Mouse (Mus musculus) heart, postnatal 10 days (tissue): ENCODE results near the gene Farp1. TPM values are rescaled to one million over a fixed set of nuclear protein-coding genes. Genes with fewer than 3 reads are reported as not detected.

ENCODE experiments used
- DNase-seq, 2 experiments: peaks; one replicate each; pipeline ENCODE4 v3.0.0; 2021
- intact Hi-C: fragments of 180-260 bp; cut with DNase I; formaldehyde crosslinking; loops from one replicate; pipeline ENCODE4 v1.15.1; 2025
- total RNA-seq, 2 experiments: library from RNA; stranded (reverse); gene quantifications; 2 replicates each; pipeline ENCODE4 v1.2.3; 2021

Gene Farp1
- total RNA-seq, 2 experiments from 2014 or later, result 31.1 to 32.8 TPM

DNA sequence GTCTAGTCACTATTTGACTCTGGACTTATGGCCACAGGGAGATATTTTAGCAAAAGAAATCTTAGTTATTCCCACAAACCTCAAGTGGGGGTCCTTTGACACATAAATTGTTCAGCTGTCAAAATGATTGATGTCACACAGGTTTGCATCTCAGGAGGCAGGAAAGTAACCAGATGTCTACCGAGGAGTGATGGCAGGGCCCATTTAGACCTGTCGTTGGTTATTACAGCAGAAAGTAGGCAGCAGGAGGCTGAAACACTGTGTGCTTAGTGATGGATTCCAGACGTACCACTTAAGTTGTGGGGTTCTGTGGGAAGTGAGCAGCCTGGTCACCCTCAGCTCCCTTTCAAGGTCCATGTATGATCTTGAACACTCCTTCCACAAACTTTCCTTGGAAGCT lies 99.4 kb downstream of the Farp1 start:
- DNase-seq, result no peak
- intact Hi-C loops, result no loop called here

DNA sequence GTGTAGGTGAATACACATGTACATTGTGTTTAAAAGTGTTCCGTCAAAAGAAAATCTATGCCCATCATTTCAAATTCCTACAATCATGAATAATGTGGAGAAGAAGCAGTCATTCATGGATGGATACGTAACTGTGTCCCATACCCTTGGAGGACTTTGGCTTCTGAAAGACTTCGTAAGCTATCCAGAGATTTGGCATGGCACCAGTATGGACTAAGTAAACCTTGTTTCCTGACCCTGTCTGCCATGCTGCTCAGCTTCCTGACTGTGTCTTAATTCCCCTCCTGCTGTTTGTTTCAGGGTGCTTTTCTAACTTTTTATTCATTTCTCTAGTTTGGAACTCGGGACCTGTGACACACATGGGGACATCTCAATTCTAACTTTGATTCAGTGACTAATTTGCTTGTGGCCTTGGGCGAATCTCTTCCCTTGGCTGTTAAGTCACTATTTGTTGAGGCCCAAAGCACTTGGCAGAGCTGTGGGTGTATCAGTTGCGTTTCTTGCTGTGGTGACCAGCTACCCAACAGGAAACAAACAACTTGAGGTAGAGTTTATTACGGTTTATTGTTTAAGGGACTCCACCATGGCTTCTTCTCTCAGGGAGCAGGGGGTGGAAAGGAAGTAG lies 108.9 kb downstream of the Farp1 start:
- intact Hi-C loops, result no loop called here
- DNase-seq, result no peak

DNA sequence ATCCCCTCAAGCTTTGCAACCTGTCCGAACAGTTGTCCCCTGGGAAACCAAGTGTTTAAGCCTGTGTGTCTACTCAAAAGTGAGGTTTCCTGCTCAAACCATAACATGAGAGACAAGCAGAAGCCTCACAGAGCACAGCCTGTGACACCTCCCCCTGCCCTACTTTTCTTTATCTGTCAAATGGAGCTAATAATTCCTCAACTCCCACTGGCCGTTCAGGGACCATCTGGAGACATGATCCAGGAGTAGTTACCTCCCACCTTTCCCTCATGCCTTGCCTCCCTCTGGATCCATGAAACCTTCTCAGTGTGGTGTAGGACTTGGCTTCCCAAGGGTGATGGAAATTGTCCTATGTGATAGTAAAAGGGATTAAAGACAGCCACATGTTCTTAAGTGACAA lies 109.5 kb downstream of the Farp1 start:
- intact Hi-C loops, result no loop called here
- DNase-seq, result no peak

DNA sequence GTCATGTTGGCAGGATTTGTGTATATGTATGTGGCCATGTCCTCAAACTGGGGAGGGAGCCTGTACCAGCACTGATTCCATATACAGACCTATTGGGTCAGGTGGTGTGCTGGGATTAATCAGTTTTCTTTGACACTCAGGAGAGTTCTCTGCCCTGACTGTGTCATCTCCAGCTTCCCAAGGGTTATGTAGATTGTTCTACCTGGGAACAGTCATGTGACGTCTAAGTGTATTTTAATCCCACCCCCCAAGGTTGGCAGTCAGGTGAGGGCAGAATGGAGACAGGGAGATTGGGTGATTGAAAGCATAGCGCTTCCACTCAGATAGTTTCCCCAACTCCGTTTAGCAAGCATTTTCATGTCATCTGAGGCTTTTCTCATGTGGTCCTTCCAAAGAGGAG lies 110.3 kb downstream of the Farp1 start:
- DNase-seq, result no peak
- intact Hi-C loops, result no loop called here

DNA sequence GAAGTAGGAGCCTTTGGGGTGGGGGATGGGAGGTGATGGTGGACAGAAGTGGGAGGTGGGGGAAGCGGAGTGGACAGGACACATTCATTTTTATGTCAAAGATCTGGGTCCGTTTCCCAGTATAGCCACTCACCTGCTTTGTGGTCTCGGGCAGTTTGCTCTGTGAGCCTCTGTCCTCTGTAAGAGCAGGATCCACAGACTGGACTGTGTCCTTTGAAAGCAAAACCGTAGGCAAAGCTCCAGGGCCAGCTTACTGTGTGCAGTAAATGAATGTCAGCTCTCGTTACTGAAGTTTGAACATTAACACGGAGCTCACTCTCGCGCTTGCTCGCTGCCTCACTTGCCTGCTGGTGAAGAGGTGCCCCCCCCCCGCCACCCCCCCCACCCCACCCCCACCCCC lies 110.7 kb downstream of the Farp1 start:
- DNase-seq, result peak in 1 of 2 experiments; percentile 40
- intact Hi-C loops, result no loop called here

DNA sequence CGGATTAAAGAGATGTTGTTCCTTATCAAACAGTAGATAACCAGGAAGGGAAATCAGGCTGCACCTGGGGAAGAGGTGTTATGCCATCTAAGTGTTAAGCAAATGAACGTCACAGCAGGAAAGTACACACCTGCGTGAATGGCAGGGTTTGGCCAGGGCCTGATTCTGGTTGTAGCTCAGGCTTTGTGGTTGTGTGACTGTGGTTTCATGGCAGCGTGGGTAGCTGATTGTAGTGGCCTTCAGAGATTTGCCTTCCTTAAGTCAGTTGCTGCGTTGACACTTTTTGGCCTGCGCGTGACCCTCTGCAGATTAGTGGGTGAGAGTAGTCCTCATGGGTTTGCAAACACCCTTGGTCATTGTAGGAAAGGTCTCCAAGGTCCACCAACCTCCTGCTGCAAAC lies 111.2 kb downstream of the Farp1 start:
- DNase-seq, result no peak
- intact Hi-C loops, result no loop called here

DNA sequence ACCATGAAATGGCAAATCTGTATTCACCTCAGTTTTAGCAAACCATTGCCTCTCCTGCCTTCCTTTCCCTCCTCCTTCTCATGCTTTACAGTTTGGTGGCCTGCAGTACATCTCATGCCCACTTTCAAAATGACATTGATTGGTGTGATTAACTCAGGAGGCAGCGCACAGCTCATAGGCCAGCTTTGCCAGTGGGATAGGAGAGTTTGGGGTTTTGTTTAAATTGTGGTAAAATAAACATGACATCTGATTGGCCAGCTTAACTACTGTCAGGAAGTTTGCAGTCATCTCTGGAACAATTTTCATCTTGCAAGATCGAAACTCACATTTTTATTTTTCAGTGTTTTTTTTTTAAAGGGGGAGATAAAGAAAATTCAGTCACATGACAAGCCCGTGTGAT lies 112.0 kb downstream of the Farp1 start:
- intact Hi-C loops, result no loop called here
- DNase-seq, result no peak

DNA sequence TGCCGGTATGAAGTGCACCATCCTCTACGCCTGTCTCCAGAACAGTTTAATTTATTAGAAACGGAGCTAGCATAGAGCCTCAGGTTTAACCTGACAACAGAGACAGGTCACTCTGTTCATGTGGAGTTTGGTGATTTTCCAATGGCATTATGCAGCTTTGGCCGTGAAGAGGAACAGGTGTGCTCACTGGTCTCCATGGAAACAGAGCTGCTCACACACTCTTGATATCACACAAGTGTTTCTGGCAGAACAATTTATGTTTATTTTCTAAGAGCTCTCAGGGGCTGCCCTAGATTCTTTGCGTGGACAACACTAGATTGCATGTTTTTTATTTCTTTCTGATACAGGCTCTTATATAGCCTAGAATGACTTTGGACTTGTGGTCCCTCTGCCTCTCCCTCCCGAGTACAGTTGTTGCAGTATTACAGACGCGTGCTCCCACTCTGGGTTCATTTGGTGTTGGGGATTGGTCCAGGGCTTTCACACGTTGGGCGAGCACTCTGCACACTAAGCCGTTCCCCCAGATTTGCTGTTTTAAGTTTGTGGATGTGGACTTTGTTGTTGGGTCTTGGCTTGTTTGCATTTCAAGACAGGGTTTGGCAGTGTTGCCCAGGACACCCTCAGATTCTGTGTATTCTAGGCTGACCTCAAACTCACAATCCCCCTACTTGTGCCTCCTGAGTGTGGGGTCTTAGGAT lies 113.2 kb downstream of the Farp1 start:
- intact Hi-C loops, result no loop called here
- no peak for DNase-seq

DNA sequence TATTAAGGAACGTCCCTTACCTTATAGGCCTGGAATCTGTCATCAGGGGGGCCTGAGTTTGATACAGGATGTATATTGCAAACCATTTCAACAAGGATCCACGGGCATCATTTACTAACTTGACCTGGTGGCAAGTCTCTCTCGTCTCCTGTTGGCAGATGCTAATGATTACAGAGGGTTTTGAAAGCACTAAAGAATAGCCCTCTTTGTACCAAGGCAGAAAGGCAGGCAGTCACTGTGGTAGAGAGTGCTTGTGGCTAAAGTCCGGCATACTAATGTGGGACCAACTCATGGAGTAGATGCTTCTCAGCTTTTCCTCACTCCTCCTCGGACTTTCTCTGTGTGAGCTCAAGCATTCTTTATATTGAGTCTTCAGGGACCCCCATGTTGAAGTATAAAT lies 115.0 kb downstream of the Farp1 start:
- no peak for DNase-seq
- intact Hi-C loops, result no loop called here

DNA sequence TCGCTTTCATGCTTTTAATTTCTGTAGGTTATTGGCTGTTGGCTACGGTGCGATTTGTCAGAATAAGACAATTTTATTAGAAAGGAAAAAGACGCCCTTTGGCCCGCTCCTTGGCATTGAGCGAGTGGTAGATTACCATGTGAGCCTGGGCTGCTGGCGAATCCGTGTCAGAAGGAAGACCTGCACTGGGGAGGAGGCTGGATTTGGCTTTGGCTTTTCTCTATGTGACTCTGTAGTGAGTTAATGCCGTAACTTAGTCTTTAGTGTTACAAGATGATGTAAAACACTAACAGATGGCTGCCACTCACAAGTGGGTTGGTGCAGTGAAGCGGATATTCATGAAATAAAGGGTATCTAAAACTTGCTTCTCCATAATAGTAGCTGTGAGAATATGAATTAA lies 116.8 kb downstream of the Farp1 start:
- intact Hi-C loops, result no loop called here
- no peak for DNase-seq

DNA sequence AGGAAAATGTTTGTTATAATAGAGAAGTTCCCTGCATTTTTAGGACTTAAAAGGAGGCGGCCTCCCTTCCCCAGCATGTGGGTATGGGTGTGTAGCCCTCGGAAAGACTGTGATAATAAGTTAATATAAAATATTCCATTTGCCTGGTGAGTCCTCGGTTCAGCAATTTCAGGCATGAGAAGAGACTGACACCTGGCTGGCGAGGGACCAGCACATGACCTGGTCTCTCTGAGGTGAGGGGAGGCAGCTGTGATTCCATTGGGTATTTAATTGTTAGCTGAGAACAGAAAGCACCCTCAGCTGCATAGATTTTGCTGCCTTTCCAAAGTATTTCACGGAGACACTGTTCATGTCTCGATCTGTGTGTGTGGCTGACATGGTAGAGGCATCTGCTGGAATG lies 117.8 kb downstream of the Farp1 start:
- no peak for DNase-seq
- intact Hi-C loops, result no loop called here

DNA sequence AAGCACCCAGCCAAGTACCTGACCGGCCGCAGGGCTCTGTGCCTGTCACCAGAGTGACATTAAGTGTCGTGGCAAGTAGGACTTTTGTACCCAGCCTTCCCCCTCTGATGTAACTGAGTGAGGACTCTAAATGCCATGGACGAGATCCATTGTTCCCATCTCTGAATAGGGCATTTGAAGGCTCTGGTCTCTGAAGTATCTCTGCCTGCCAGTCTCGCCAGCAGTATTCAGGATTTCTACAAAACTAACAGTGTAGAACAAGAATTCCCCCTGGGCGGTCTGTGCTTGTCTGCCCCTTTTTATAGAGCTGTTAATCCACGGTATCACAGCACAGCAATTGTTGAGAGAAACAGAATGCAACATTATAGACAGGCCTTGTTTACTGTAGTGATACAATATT lies 118.3 kb downstream of the Farp1 start:
- intact Hi-C loops, result no loop called here
- no peak for DNase-seq

DNA sequence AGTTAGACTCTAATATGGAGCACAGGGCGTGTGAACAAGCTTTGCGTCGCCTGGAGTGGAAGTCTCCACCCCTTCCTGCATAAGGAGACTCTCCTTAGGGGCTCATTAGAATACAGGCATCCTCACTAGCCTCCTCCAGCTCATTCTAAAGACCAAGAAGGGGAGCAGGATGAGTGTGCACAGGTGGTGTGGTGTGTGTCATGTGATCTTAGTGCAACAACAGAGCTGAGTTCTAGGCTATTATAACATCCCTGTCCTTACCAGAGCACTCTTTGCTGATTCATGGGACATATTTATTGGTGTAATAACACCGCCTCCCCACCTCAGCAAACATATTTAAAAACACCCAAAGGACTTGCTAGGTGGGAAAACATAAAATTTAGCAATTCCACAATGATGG lies 120.2 kb downstream of the Farp1 start:
- intact Hi-C loops, result no loop called here
- no peak for DNase-seq

DNA sequence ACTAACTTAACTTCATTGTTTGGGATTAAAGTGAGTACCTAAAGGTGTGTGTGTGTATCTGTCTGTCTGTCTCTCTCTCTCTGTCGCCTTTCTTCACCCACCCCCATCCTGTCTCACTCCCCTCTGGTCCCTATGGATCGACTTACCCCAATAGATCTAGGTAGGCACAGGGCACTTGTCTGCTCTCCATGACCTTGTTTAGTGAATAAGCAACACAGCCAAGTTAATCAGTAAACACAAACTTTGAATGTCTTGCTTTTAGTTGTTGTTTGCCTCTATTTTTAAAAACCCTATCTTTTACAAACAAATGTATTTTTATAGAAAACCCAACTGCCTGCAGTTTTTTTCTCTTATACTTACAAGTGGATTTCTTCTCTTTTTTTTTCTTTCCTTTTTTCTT lies 123.6 kb downstream of the Farp1 start:
- intact Hi-C loops, result no loop called here
- DNase-seq, result no peak

DNA sequence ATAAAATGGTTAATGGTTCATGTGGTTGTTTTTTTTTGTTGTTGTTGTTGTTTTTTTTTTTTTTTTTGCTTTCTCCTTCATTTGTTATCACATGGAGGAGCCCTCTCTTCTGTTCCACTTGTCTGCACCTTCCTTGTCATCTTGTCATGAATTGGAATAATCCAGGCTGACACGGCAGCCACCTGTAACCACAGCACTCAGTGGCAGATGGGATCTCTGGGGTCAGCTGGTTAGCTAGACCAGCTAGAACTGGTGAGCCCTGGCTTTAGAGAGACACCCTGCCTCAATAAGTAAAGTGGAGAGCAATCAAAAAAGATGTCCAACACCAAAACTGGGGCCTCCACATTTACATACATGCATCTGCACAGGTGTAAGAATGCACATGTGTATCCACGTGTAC lies 127.8 kb downstream of the Farp1 start:
- intact Hi-C loops, result no loop called here
- no peak for DNase-seq

DNA sequence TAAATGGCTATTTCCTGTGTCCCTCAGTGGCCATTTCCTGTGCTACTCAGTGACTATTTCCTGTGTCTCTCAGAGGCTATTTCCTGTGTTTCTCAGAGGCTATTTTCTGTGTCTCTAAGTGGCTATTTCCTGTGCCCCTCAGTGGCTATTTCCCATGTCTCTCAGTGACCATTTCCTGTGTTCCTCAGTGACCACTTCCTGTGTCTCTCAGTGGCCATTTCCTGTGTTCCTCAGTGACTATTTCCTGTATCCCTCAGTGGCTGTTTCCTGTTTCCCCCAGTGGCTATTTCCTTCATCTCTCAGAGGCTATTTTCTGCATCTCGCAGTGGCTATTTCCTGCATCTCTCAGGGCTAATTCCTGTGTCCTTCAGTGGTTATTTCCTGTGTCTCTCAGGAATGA lies 129.9 kb downstream of the Farp1 start:
- intact Hi-C loops, result no loop called here
- peak in 1 of 2 experiments; percentile 20 for DNase-seq

DNA sequence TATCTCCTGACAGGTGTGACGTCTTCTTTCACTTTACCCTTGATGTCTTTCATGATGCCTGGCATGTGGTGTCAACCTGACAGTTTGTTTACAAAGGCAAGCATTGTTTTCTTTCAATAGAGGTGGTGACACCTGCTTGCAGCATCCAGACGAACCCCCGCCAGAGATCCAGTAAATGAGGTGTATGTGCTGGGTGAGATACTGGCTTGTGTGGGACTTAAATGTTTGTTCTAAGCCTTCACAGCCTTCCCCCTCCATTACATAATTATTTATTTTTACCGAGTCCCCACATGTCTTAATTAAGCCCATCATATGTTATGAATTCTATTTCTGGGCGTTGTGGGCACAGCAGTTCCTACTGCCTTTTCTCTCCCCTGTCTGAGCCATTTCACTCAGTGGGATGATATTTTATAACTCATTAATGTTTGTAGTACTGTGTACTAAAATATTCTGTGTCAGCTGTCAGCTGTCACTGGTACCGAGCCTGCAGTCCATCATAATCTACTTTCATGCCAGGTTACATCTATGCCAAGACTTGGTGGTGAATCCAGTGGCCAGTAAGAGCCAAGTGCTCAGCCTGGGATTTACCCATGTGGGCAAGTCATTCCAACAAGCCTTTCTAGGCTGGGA lies 130.5 kb downstream of the Farp1 start:
- DNase-seq, result peak; percentile 46 to 48

DNA sequence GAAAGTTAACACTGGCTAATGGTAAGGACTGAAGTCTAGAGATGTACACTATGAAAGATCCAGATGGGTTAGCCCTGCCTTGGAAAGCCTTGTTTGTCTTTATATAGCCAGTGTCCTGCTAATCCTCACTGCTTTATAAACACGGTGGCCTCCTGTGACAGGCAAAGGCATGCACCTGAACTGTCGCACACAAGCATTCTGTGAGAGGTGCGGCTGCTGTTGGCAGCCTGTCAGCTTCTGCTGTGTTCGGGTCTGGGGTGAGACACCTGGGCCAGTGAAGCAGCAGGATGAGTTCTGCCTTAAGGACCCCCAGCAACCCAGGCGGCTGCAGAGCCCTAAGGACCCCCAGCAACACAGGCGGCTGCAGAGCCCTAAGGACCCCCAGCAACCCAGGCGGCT lies 131.0 kb downstream of the Farp1 start:
- no peak for DNase-seq
- intact Hi-C loops, result no loop called here

More for the DNA sequence above, 130.5 kb downstream of the Farp1 start:
- intact Hi-C loops, result no loop called here

DNA sequence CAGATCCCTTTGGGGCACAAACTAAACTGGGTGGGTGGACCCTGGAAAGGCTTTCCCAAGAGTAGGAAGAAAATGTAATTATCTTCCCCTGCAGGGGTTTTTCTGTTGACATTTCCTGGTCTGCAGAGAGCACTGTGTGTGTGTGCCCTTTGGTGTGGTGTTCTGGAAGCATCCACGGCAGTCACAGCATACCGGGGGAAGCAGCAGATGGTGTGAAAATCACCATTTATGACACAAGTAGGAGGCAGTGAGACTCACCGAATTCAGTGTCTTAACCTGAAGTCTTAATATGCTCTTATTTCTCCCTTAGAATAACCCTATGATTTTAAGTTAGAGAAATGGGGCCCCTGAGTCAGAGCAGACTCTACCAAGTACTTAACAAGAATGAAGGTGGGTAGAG lies 133.7 kb downstream of the Farp1 start:
- intact Hi-C loops, result no loop called here
- DNase-seq, result no peak

DNA sequence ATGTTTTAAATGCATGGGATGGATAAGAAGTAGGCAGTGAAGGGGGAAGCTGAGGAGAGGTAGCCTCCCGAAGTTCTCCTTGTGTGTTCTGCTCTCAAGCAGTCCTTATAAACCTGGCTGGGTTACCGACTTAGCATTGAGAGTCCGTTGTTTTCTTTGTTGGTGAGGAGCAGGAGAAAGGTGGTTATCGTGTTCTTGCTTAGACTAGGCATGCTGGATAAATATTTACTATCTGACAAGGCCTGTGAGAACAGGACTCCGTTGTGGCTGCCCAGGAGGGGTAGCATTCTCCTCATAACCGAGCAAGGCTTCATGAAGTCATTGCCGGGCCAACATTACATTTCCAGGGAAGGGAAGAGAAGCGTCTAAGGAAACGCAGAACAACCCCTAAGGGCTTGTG lies 135.3 kb downstream of the Farp1 start:
- no peak for DNase-seq
- intact Hi-C loops, result no loop called here

DNA sequence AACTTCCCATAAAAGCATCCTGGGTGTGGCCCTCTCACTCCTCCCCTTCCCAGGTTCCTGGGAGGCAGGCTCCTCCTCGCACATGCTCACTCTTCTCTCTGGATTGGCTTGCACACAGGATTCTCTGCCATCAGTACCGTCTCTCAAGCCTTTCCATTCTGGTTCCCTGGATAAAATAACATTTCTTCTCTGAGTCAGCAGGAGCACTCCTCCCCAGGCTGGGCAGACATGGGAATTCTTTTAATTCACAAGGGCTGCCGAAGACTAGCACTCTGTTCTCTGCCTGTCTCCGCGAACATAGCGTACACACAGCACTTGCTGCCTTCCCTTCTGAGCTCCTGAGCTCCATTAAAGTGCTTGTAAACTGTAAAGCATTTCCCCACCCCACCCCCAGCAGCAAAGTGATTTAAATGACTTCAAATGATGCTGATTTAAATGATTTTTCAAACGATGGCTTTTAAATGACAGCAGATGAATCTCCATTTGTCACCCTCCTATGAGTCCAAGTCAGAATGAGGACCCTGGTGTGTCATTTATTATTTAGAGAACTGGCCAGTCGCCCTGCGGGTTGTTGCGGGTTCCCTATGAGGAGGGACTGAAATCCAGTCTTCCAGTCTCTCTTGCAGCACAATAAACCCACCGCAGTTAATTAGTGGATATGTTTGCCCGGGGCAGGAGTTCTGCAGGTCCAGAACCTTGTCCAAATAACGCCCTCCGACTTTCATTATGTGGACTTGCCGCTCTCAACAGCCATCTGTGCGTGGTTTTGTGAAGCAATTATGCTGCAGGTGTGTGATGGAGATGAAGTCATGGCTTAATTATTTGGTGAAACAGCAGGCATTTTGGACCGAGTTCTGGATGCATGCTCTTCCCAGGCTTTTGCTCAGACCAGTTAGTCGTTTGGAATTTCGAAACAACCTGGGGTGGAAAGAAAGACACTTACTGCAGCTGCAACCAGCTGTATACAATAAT lies 137.4 kb downstream of the Farp1 start:
- peak in 1 of 2 experiments; percentile 29 for DNase-seq
- intact Hi-C loops, result no loop called here
